Mouse (Mus musculus) adrenal gland, postnatal 36 days (tissue): ENCODE results near the gene Zfp786. TPM values are rescaled to one million over a fixed set of nuclear protein-coding genes. Genes with fewer than 3 reads are reported as not detected.
"Not testable (repeated sequence)": the region's sequence is repeated elsewhere in the genome, so short reads cannot be mapped to it uniquely, and the experiment has no call there.

Experiments used
- DNase-seq, 2 experiments: peaks; one replicate each; pipeline ENCODE4 v3.0.0; 2021; ENCODE audit warnings: mixed read lengths in 1 of 2
- long read RNA-seq, 2 experiments: library from polyadenylated mRNA; stranded (forward); transcript quantifications; one replicate each; pipeline ENCODE4 v2.0.0; 2021; ENCODE audit warnings: borderline sequencing depth in 2 of 2
- total RNA-seq, 2 experiments: library from RNA; stranded (reverse); gene quantifications; 2 replicates each; pipeline ENCODE4 v1.2.3; 2021

Zfp786 gene
- 1 to 10 TPM in 1 of 2 experiments, under 1 TPM in 1; 0.83 to 1.4 TPM for total RNA-seq
- long read RNA-seq, experiment 1, partial matches to known transcripts: 0 of 1 reads
- long read RNA-seq, experiment 1, other reads (novel, unspliced or antisense): 0 of 1 reads
- long read RNA-seq, experiment 2: 0 reads

DNA sequence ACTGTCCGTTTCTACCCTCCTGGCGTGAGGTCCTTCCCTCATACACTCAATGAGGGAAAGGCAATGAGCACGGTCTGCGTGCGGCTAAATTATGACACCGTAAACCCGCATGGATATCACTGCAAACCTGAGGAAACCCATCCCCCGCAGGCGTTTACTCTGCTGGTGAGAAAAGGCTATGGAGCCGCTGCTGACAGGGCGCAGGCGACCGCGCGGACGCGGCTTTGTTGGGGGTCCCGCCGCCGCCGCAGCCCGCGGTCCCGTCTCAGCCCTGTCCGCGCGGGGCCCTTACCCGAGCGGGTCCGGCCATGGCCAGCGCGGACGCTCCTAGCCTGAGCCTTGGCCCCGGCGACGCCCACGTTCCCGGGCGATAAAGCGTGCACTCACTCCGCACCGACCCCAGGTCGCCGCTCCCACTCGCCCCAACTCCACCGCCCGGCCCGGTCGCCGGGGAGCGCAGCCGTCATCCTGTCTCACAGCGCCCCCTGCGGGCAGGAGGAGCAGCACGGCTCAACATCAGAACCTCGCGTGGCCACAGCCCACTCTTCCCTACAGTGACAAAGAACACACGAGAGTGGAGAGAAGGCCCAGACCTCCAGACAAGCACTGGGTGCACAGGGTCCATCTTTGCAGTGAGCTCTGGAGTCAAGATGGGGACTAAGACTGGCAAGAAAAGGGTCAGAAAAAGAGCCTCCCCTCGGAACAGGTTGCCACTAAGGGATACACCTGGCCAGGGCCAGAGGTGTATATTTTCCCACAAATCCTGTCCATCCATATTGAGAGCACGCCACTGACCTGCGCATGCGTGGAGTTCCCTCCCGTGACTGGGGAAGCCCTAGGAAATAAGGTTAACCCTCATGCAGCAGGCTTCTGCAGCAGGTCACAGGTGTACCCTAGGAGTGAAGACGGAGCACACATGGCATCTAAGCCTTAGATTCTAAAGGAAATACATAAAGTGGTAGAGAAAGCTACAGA is at the start of gene Zfp786:
Zfp786 (minus strand) TSS at position 764 of the 975 bp plus-strand sequence.
- DNase-seq: peak; percentile 95 to 98

DNA sequence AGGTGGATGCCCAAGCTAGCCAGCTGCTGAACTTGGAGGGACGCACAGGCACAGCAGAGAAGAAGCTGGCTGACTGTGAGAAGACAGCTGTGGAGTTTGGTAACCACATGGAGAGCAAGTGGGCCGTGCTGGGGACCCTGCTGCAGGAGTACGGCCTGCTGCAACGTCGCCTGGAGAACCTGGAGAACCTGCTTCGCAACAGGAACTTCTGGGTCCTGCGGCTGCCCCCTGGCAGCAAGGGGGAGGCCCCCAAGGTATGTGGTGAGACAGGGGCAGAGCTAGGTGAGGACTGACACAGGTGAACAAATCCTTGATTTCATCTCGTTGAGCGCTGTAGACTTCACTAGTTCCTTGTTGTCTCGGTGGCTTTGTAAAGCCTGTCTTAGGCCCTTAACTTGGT is 49.5 kb upstream of the Zfp786 start:
- no peak for DNase-seq

GRCm38 (mm10) chr6:47879049-47879716 is 48.5 kb upstream of the Zfp786 start:
- DNase-seq: no peak

DNA sequence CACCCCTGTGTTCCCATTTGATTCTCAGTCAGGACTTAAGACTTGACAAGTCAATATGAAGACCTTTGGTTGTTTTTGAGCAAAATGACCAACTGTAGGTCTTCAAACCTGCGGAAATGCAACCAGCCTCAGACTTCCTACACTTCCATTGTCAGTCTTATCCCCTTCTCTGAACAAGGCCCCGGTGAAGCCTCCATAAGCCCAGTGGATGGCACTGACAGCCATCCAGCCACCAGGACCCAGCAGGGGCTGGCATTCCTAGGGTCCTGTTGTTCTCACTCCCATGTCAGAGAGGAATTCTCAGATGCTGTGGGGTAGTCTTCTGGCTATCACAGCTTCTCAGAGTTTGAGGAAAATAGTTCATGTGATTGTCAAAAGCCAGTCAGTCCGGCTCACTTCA is 47.9 kb upstream of the Zfp786 start:
- DNase-seq: no peak

DNA sequence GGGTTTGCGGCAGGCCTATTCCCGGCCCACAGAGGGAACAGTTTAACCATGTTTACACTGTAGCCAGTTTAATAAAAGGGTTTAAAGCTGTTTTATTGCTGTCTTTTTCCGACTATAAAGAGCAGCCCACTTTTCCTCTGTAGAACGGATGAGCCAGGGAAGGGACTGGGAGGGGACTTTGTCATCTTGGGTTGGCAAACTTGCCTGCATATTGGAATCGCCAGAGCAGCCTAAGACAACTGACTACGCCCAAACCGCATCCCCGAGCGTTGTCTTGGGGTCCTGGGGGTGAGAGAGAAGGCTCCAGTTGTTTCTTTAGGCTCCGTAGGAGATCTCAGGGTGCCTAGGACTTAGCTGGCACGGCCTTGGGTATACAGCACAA is 47.5 kb upstream of the Zfp786 start:
- DNase-seq: no peak

GRCm38 (mm10) chr6:47877461-47878132 is 46.9 kb upstream of the Zfp786 start:
- peak; percentile 94 for DNase-seq

- no peak for DNase-seq
These were observed 46.4 kb upstream of the Zfp786 start, which contains the start of gene Zfp282 for GRCm38 (mm10) chr6:47877058-47877457. Gene Zfp282, plus strand, starts transcription at chr6:47877204.

DNA sequence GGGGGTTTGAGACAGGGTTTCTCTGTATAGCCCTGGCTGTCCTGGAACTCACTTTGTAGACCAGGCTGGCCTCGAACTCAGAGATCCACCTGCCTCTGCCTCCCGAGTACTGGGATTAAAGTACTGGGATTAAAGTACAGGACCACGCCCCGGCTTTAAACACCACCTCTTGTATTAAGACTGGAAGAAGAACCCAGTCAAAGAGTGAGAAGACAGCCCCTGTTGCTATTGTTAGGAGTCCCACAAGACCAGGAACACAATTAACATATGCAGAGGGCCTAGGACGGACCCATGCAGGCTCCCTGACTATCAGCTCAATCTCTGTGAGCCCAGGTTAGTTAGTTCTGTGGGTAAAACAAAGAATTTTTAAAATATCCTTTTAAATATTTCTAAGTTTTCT is 41.6 kb upstream of the Zfp786 start:
- no peak for DNase-seq

DNA sequence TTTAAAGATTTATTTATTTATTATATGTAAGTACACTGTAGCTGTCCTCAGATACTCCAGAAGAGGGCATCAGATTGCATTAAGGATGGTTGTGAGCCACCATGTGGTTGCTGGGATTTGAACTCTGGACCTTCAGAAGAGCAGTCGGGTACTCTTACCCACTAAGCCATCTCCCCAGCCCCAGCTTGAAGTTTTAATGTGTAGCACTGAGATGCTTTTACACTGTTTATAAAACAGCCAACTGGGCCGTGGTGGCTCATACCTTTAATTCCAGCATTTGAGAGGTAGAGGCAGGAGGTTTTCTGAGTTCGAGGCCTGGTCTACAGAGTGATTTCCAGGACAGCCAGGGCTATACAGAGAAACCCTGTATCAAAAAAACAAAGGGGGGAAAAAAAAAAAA is 27.1 kb upstream of the Zfp786 start:
- DNase-seq: not testable (repeated sequence)

DNA sequence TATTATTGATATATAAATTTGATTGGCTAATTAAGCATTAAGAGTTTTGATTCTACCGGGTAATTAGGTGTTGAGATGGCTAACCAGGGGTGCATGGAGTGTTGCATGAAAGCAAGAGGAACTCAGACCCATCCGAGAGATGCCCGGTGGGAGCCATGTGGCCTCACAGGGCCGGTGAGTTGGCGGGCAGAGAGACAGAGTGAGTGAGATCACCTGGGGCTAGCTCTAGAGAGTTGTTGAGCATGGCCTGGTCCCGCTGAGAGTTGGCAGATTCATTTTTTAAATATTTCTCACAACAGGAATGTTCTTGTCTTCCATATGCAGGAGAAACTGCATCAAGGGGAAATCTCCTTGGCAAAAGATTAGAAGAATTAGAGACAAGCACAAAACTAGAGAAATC is 26.6 kb upstream of the Zfp786 start:
- no peak for DNase-seq

- DNase-seq: no peak
These were observed 15.1 kb upstream of the Zfp786 start for GRCm38 (mm10) chr6:47845779-47846178.

DNA sequence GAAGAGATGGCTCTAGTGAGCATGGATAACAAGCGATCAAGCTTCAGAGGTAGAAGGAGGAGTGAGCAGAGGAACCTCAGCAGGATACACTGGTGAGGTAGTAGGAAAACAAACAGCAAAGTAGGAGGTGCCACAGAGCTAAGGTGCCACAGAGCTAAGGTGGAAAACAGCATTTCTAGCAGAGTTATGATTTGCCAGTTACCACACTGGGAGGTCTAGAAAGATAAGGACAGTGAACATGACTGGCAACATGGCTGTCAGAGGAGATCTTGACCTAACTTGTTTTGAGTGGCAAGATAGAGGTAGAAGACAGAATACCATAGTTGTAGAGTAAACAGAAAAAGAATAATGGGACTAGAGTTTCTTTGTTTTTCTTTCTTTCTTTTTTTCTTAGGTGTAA is 11.7 kb upstream of the Zfp786 start:
- DNase-seq: no peak

GRCm38 (mm10) chr6:47841831-47842230 is 11.2 kb upstream of the Zfp786 start:
- no peak for DNase-seq

- no peak for DNase-seq
These were observed 10.4 kb upstream of the Zfp786 start for GRCm38 (mm10) chr6:47841077-47841476.

- no peak for DNase-seq
These were observed 7.0 kb upstream of the Zfp786 start for GRCm38 (mm10) chr6:47837630-47838029.

DNA sequence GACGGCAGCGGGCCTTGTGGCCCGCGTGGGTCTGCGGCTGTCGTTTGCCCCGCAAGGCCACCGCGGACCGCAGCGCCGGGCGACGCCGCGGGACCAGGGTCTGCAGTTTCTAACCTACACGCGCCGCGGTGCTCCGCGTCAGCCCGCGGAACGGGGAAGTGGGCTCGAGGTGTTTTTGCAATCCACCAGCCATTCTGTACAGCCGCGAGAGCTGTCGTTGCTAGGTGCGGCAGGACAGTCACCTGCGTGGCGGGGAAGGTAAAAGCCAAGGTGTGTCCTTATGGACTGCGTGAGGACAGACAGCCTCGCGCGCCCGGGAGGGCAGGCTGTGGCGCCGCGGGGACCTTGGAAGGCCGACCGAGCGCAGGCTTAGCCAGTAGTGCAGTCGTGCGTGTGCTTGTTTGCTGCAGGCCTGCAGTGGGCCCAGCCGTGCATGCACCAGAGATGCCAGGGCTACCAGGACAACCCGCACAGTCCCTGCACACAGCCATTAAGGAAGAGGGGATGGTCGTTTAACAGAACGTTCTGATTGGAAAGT is 5.4 kb upstream of the Zfp786 start:
- DNase-seq: peak; percentile 71 to 77

DNA sequence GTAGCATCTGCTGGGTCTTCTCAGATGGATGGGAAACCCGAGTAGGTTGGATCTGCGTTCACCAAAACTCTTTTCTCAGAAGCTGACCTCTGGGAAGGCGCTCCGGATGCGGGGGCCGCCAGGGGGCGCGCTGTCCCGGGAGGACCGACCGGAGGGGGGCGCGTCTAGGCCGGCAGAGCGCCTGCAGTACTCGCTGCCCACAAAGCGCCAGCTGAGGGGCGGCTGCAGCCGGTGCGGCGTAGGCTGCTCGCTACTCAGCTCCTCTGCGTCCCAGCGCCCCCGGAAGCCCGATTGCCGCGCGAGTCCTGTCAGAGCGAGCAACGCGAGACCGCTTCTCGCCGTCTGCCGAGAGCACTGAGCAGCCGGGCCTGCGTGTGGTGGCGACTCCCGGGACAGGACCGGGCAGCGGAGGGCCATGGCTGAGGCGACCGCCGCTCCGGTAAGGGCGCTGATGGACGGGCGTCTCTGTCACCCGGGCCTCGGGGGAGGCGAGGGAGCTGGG is 4.9 kb upstream of the Zfp786 start, which contains the start of gene Zfp398:
Zfp398 (plus strand) TSS at position 180 of the 502 bp plus-strand sequence.
- peak; percentile 98 to 99 for DNase-seq

DNA sequence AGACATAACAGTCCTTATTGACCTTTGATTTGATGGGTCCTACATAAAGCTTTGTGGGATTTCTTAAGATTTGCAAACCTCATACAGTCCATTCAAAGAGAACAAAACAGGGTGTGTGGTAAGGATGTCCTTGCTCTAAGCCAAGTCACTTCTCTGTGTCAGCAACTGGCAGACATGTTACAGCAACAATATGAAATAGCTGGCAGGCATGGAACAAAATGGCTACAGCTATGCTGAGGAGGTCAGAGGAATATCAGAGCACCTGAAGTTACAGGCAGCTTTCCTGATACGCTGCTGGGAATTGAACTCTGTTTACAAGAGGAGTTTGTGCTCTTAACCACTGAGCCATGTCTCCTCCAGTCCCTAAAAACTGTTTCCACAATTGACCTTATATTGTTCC is 1.6 kb upstream of the Zfp786 start:
- no peak for DNase-seq

- DNase-seq: no peak
These were observed 1.7 kb downstream of the Zfp786 start for GRCm38 (mm10) chr6:47828950-47829349.

DNA sequence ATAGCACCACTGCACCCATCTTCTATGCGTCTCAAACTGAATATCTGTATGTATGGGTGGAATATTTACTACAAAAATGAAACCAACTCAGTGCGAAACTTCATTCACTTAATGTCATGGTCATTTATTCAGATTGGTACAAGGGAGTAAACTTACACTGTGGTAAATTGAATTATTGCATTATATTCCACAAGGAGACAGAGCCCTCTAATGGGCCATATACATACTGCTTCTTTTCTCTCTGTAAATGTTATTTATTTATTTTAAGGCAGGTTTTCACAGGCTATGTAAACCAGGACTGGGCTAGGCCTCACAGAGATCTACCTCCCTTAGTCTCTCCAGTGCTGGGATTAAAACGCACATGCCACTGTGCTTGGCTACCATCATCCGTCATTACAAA is 3.2 kb downstream of the Zfp786 start:
- no peak for DNase-seq

DNA sequence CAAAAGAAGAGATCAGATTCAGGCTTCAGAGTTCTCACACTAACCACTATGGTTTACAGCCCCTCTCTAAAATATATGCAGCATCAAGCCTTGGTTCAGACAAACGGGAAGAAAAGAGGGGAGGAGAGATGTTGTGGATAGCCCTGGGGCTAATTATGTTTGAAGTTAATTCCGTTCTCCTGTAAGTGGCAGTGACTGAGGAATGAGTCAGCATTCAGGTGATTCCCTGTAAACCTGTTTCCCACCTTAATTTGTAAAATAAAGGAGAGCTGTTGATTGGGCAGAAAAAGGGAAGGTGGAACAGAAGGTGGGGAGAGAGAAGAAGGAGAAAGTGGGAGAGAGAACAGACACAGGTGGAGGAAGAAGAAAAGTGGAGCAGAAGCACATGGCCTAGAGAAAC is 6.4 kb downstream of the Zfp786 start:
- DNase-seq: no peak

DNA sequence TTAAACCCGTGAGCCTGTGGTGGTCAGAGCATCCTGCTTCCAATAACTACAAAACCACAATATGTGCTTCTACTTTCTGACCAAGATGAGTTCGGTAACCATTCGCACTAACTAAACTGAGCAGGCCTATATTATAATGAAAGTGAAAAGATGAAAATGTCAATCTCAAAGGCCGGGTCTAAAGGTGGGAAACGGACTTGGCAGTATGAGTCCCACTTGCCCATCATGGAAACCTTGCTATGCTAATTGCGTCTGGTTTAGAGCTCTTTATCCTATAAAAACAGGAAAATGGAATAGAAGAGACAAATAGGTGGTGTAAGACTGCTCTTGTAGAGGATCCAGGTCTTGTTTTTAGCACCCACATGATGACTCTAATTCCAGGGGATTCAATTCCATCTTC is 8.9 kb downstream of the Zfp786 start:
- no peak for DNase-seq
